Mouse (Mus musculus): Measurements from ENCODE around the gene Scgb1b30. TPM values are rescaled to one million over a fixed set of nuclear protein-coding genes. Genes with fewer than 3 reads are reported as not detected.

Gene Scgb1b30
- not detected in 4 replicates for total RNA-seq (2023)

DNA sequence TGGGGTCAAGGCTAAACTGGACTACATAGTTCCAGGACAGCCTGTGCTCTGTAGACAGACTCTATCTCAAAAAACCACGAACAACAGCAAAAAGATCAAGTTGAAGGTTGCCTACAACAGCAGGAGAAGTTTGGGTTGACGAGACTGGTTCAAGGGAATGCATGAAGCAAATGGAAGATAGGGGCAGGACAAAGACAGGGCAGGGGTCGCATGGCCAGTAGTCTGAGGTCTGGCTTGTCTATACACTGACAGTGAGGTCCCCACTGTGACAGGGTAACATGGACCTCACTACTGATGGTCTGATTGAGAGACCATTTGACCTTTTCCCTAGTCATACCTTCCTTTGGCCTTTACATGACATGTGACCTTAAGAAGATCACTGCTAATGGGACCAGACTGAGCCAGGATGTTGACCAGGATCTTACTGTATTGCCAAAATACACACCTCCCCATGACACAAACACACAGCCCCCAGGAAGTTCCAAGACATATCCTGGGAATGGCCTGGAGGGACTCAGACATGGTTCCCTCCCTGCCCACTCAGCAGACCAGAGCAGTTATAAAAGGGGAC lies at the start of gene Scgb1b30:
Gene Scgb1b30, plus strand, starts transcription at position 521 of the 571 bp plus-strand sequence.

DNA sequence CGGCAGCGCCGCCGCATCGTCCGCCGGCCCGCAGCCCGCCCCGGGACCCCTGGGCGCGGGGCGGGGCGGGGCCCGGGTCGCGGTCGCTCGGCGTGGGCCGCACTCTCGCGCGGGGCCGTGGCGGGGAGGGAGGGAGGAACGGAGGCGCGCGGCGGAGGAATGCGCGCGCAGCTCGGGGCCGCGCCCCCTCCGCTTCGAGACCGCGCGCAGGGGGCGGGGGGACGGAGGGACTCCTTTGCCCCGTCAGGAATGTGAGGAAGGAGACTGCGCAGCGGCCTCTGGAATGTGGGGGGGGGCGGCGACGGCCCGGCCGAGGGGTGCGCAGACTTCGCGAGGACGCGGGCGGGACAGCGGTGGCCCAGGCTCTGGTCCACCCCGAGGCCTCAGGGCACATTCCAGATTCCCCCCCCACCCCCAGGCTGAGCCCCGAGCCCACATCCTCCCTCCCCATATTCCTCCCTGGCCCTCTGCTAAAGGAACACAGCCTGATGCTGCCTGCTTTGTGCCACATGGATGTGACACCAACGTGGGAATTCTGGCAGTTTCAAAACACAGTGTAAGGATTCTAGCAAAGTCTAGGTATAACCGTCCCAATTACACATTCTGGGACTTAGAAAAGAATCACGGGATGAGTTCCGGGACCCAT lies 38.0 kb downstream of the Scgb1b30 start, which contains the start of gene Wtip:
Gene Wtip, minus strand, starts transcription at position 152 of the 646 bp plus-strand sequence.

Other genes with a start within 250 kb of the Scgb1b30 start
- not detected in 4 replicates for gene Scgb2b26, start 150.4 kb upstream of the Scgb1b30 start, total RNA-seq (2023)
- gene Scgb2b27, start 81.5 kb upstream of the Scgb1b30 start, total RNA-seq (2023): not detected in 4 replicates
- not detected in 4 replicates for gene Scgb1b27, start 73.9 kb upstream of the Scgb1b30 start, total RNA-seq (2023)
- not detected in 4 replicates for gene Wtip, start 37.8 kb downstream of the Scgb1b30 start, total RNA-seq (2023)
- gene Uba2, start 74.2 kb downstream of the Scgb1b30 start, total RNA-seq (2023): 72.5 to 86.4 TPM (median 80.1 TPM) in 4 replicates
- gene Pdcd2l, start 101.2 kb downstream of the Scgb1b30 start, total RNA-seq (2023): 23.1 to 29.1 TPM (median 27.4 TPM) in 4 replicates
- 232 to 261 TPM (median 253 TPM) in 4 replicates for gene Gpi1, start 134.9 kb downstream of the Scgb1b30 start, total RNA-seq (2023)
- gene Gm6096, start 155.6 kb downstream of the Scgb1b30 start, total RNA-seq (2023): not detected in 4 replicates
- gene 4931406P16Rik, start 218.1 kb downstream of the Scgb1b30 start, total RNA-seq (2023): 60.7 to 67.4 TPM (median 63.4 TPM) in 4 replicates

Data from B cell, adult 62 days (primary cell).